Mouse (Mus musculus): ENCODE measurements around the gene Cyp19a1.

GRCm38 (mm10) chr9:54264754-54265153, 3.2 kb downstream of the Cyp19a1 start:
- TF ChIP-seq MAZ (IDR thresholded peaks at IDR 0.05; ENCODE audit: low read depth, low read length), result no peak
- no peak for TF ChIP-seq POLR2A (IDR thresholded peaks at IDR 0.05; ENCODE audit: low read depth, low read length)
- TF ChIP-seq CTCF (conservative IDR thresholded peaks at IDR 0.05 in 1 of 2, IDR thresholded peaks at IDR 0.05 in 1 of 2; ENCODE audit: low read depth in 2 of 2, low read length in 2 of 2), result no peak
- TF ChIP-seq TCF12 (IDR thresholded peaks at IDR 0.05; ENCODE audit: low read depth, low read length), result no peak
- TF ChIP-seq CHD2 (IDR thresholded peaks at IDR 0.05; ENCODE audit: low read length), result no peak
- TF ChIP-seq CHD1 (IDR thresholded peaks at IDR 0.05; ENCODE audit: low read depth, low read length), result no peak
- no peak for TF ChIP-seq TBP (conservative IDR thresholded peaks at IDR 0.05; ENCODE audit: low read depth, low read length)
- no peak for TF ChIP-seq KAT2A (IDR thresholded peaks at IDR 0.05; ENCODE audit: insufficient replicate concordance, low read length)

Measured in CH12.LX (cell line).